Mouse (Mus musculus) stomach, embryonic 14.5 days (tissue): ENCODE results near the gene Wfs1. TPM values are rescaled to one million over a fixed set of nuclear protein-coding genes. Genes with fewer than 3 reads are reported as not detected.
A peak's percentile ranks its signal among the peaks of the same experiment; 100 is the strongest.

Experiments used
- ATAC-seq: fragments of 200-750 bp; cut with Nextera tagmentation; 2 replicates; pipeline ENCODE4 v1.8.0; 2017; ENCODE audit warnings: low read depth, moderate TSS enrichment; ENCODE audit not compliant: insufficient number of reproducible peaks, insufficient read depth, low FRiP score
- H3K27ac ChIP-seq: fragments of 300-500 bp; sonication (generic); 2 replicates; pipeline ENCODE4 v1.5.1; 2014; ENCODE audit warnings: mild to moderate bottlenecking, low read length, moderate library complexity, mixed read lengths
- H3K27me3 ChIP-seq: fragments of 300-500 bp; sonication (generic); 2 replicates; pipeline ENCODE4 v1.6.1; 2014; ENCODE audit warnings: low read length, control low read depth, mixed read lengths; ENCODE audit not compliant: control insufficient read depth, insufficient read depth
- H3K36me3 ChIP-seq: fragments of 300-500 bp; sonication (generic); 2 replicates; pipeline ENCODE4 v1.6.1; 2014; ENCODE audit warnings: mild to moderate bottlenecking, control low read depth, low read length, moderate library complexity, mixed read lengths; ENCODE audit not compliant: control insufficient read depth, insufficient read depth
- H3K4me1 ChIP-seq: fragments of 300-500 bp; sonication (generic); 2 replicates; pipeline ENCODE4 v1.6.1; 2014; ENCODE audit warnings: low read length, control low read depth, mixed read lengths; ENCODE audit not compliant: control insufficient read depth, insufficient read depth
- H3K4me2 ChIP-seq: fragments of 300-500 bp; sonication (generic); replicated peaks from 2 replicates; pipeline ENCODE4 v1.6.1; 2014; ENCODE audit warnings: low read depth, low read length, control low read depth
- H3K4me3 ChIP-seq: fragments of 300-500 bp; sonication (generic); 2 replicates; pipeline ENCODE4 v1.5.1; 2014; ENCODE audit warnings: low read depth, low read length, control low read depth
- H3K9ac ChIP-seq: fragments of 300-500 bp; sonication (generic); replicated peaks from 2 replicates; pipeline ENCODE4 v1.6.1; 2014; ENCODE audit warnings: low read depth, mild to moderate bottlenecking, control low read depth, low read length, moderate library complexity, mixed read lengths
- H3K9me3 ChIP-seq: fragments of 300-500 bp; sonication (generic); 2 replicates; pipeline ENCODE4 v1.6.1; 2016; ENCODE audit warnings: low read depth, low read length, control low read depth; ENCODE audit not compliant: control insufficient read depth
- WGBS: fragments of 180-500 bp; shearing (Covaris S2); extraction: QIAGEN DNeasy Blood & Tissue Kit; methylation state at CpG from one replicate; pipeline ENCODE4 v1.1.7; 2014; 5-methylcytosine and 5-hydroxymethylcytosine counted together
- polyA plus RNA-seq: library from polyadenylated mRNA; unstranded; fragments of >200 nt; fragmentation: Nextera tagmentation; extraction: Ambion mirVana; gene quantifications from 2 replicates; pipeline ENCODE4 v1.2.1, GENCODE M21; 2014

The Wfs1 gene
- polyA plus RNA-seq, 1 experiment from 2014 or later: 9.4 TPM

DNA sequence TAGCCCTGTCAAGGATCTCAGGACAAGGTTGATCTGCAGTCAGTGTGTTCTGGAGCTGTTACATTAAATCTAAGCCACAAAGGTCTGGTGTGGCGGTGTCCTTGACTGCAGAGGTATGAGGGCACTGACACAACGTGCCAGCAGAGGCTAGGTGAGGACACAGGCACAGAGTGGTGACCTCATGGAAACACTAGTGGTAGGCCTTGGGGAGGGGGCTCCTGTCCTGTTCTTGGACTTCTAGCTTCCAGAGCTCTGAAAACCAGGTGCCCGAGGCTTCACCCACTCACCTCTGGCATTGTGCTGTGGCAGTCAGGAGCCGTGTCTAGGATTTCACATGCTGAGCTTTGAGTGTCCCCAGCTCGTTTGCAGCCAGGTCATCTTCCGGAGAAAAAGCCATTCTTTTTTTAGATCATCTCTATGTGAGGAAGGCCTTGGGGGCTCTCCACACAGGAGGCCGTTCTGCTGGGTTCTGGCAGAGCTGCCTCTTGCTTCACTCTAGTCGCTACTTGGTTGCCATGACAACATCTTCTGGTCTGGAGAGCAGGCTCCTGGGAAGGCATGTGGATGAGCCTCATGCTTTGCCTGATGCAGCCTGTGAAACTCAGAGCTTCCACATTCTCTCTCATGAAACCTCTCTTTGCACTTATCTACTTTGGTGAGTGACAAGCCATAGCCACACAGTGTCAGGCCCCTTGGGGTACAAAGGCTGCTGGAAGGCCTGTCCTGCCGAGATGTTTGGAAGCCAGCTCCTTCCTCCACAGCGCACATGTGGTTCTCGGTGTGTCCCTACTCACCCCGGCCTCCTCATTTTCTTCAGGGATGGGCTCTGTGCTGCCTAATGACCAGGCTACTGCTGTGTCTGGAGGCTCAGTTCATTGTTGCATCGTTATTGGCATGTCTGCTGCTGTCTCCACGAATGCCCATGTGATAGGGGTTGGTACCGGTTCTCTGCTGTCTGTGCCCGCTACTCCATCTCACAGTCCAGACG, 53.2 kb downstream of the Wfs1 start:
- ATAC-seq: no peak
- no peaks in the 10 kb centered on the region for H3K4me1 ChIP-seq
- H3K36me3 ChIP-seq: no peaks in the 10 kb centered on the region
- no peaks in the 10 kb centered on the region for H3K27me3 ChIP-seq
- H3K4me2 ChIP-seq: no peak overlapping the region
- no peak overlapping the region for H3K27ac ChIP-seq
- H3K9ac ChIP-seq: no peak overlapping the region
- no peak overlapping the region for H3K4me3 ChIP-seq
- WGBS: 68% methylated on average over 17 of the region's 17 CpGs
- no peaks in the 10 kb centered on the region for H3K9me3 ChIP-seq

DNA sequence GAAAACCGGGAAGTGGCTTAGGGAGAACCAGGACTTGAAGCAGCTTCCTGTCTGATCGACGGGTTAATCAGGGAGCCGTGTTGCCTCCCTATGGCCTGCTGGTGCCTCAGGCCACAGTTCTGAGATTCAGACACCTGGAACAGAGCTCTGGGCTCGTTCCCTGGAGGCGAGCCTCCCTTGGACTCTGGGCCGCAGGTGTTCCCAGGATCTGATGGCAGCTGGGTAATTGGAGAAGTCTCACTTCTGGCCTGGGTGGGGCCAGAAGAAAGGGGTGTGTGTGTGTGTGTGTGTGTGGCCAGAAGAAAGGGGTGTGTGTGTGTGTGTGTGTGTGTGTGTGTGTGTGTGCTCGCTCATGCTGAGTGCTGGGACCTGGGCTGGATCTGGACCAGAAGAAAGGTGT, 55.6 kb downstream of the Wfs1 start:
- no peaks in the 10 kb centered on the region for H3K4me1 ChIP-seq
- H3K27me3 ChIP-seq: no peaks in the 10 kb centered on the region
- H3K27ac ChIP-seq: no peak overlapping the region
- H3K4me3 ChIP-seq: no peak overlapping the region
- ATAC-seq: peak; percentile 39
- H3K9ac ChIP-seq: no peak overlapping the region
- H3K4me2 ChIP-seq: no peak overlapping the region
- 57% methylated on average over 8 of the region's 8 CpGs for WGBS
- no peaks in the 10 kb centered on the region for H3K36me3 ChIP-seq
- no peaks in the 10 kb centered on the region for H3K9me3 ChIP-seq

DNA sequence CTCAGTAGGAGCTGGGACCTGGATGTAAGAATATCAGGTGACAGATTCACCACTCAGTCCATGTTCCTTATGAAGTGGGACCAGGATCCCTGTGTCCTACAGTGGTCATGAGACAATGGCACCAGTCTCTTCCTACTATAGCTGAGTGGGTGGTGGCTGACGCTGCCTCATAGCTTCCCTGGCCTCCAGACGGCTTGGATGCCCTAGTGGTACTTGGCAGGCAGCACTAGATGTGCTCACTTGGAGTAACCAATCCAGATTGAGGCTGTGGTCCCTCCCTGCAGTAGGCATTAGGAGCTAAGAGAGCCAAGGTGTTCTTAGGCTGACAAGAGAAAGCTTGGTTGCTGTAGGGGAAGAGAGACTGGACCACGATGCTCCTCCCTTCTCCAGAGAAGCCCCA, 59.6 kb downstream of the Wfs1 start:
- ATAC-seq: no peak
- H3K9me3 ChIP-seq: no peaks in the 10 kb centered on the region
- 77% methylated on average over 3 of the region's 3 CpGs for WGBS
- H3K4me1 ChIP-seq: no peaks in the 10 kb centered on the region
- no peak overlapping the region for H3K27ac ChIP-seq
- no peaks in the 10 kb centered on the region for H3K36me3 ChIP-seq
- H3K9ac ChIP-seq: no peak overlapping the region
- H3K4me3 ChIP-seq: no peak overlapping the region
- H3K27me3 ChIP-seq: no peaks in the 10 kb centered on the region
- no peak overlapping the region for H3K4me2 ChIP-seq

DNA sequence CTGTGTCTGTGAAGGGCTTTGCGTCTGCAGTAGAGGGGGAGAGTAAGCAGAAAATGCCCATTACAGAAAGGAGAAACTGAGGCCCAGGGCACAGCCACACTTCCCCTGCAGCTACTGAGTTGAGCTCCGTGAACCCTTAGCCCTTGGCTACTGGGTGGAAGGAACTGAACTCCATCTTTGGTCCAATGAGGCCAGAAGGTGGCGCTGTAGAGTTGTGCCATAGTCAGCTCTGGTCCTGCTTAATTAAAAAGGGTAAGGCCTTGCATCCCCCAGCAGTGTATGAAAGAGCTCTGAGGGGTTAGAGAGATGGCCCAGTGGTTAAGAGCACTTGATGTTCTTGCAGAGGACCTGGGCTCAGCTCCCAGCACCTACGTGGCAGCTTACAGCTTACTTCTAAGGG, 60.3 kb downstream of the Wfs1 start:
- no peaks in the 10 kb centered on the region for H3K27me3 ChIP-seq
- H3K9me3 ChIP-seq: no peaks in the 10 kb centered on the region
- H3K36me3 ChIP-seq: no peaks in the 10 kb centered on the region
- no peak overlapping the region for H3K9ac ChIP-seq
- H3K4me3 ChIP-seq: no peak overlapping the region
- H3K27ac ChIP-seq: no peak overlapping the region
- no peak for ATAC-seq
- no peak overlapping the region for H3K4me2 ChIP-seq
- no peaks in the 10 kb centered on the region for H3K4me1 ChIP-seq
- WGBS: 56% methylated on average over 4 of the region's 4 CpGs

DNA sequence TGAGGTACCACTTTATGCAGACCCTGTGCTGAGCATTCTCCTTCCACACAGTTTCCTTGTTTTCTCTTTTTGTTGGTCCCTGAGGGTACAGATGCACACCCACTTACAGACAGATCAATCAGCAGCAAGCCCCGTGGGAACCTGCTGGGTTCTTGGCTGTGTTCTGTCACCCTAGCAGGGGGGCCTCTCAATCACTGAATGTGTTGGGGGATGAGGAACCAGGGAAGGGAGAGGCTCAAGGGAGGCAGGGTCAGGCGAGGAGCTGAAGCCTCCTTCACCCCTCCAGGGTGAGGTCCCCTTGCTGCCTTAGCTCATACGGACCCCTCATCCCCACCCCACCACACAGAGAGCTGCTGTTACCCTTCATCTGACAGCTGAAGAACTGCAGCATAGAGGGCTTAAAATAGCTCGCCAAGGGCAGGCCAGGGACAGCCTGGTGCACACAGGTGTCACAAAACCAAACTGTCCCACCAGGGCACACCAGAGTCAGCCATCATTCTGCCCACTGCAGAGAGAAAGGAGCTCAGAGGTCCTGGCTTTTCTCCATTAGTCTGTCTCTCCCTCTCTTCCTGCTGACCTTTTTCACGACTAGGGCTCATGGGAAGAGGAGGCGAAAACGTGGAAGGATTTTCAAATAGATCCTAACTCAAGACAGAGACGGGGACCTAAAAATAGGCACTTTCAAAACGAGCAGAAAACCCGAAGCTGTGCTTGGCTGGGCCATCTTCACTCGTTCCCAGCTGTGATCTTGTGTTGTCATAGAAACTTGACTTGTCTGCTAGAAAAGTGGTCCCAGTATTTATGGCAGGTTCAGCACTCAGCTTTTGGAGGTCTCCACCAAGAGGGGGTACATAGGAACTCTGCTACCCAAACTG, 64.9 kb downstream of the Wfs1 start:
- no peak overlapping the region for H3K4me3 ChIP-seq
- H3K9ac ChIP-seq: no peak overlapping the region
- no peak overlapping the region for H3K27ac ChIP-seq
- no peak for ATAC-seq
- no peaks in the 10 kb centered on the region for H3K36me3 ChIP-seq
- WGBS: 31% methylated on average over 11 of the region's 11 CpGs
- no peaks in the 10 kb centered on the region for H3K4me1 ChIP-seq
- H3K27me3 ChIP-seq: no peaks in the 10 kb centered on the region
- no peaks in the 10 kb centered on the region for H3K9me3 ChIP-seq
- H3K4me2 ChIP-seq: no peak overlapping the region

DNA sequence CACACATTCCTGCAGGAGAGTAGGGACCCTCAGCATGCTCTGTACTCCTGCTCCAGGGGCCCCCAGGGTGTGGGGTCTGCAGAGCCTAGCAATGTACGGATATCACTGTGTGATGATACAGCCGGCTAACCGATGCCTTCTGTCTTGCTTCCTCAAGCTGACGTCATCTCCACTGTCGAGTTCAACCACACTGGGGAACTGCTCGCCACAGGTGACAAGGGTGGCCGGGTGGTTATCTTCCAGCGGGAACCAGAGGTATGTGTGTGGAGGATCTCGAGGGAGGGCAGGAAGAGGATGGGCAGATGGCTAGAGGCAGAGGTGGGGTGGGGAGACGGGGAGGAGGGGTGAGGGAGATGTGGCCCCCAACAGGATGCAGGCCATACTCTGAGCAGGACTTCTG, 66.2 kb downstream of the Wfs1 start:
- ATAC-seq: no peak
- no peak overlapping the region for H3K4me3 ChIP-seq
- H3K4me1 ChIP-seq: no peaks in the 10 kb centered on the region
- no peaks in the 10 kb centered on the region for H3K27me3 ChIP-seq
- no peaks in the 10 kb centered on the region for H3K36me3 ChIP-seq
- H3K9me3 ChIP-seq: no peaks in the 10 kb centered on the region
- 74% methylated on average over 10 of the region's 10 CpGs for WGBS
- H3K27ac ChIP-seq: no peak overlapping the region
- H3K9ac ChIP-seq: no peak overlapping the region
- H3K4me2 ChIP-seq: no peak overlapping the region

DNA sequence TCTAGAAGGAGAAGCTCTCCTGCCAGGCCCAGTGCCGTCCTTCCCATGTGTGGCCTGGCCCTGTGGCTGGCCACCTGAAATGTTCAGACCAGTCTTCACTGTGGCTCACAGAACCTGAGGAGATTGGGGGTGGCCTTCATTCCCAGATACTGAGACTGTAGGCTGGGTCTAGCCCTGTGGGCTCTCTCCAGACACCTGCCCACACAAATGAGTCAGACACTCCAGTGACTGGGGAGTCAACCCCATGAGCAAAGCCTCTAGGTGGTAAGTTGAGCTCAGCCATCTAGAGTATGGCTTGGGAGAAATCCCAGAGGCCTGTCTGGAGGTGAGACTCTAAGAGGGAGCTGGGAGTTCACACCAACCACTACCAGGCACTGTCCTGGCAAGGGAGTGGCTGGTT, 67.1 kb downstream of the Wfs1 start:
- 91% methylated on average over 1 of the region's 1 CpGs for WGBS
- Histone ChIP-seq H3K9me3 (no peaks in the 10 kb centered on the region), H3K27me3 (no peaks in the 10 kb centered on the region), H3K4me2 (no peak overlapping the region), H3K4me1 (no peaks in the 10 kb centered on the region), H3K4me3 (no peak overlapping the region), H3K9ac (no peak overlapping the region), H3K27ac (no peak overlapping the region), H3K36me3 (no peaks in the 10 kb centered on the region)
- no peak for ATAC-seq

DNA sequence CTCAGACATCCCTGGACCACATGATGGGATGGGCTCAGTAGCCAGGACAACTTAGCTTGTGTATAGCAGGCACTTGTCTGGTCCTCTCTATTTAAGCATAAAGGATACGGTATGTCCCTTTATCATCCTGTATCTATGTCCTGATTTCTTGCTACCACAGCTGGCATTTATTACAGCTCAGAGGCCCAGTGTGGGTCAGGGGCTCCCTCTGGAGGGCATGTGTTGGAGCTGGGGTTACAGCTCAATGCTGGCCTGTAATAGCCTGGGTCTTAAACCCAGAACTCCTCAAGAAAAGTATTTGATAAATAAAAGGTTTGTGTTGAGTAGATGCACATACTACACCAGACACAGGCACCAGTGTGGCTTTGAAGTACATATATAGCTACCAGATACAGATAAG, 68.9 kb downstream of the Wfs1 start:
- no peak for ATAC-seq
- WGBS: 51% methylated on average over 1 of the region's 1 CpGs

More for the DNA sequence above, 68.9 kb downstream of the Wfs1 start:
- H3K4me1 ChIP-seq: no peaks in the 10 kb centered on the region
- no peaks in the 10 kb centered on the region for H3K9me3 ChIP-seq
- H3K27me3 ChIP-seq: no peaks in the 10 kb centered on the region
- H3K27ac ChIP-seq: no peak overlapping the region
- no peak overlapping the region for H3K4me3 ChIP-seq
- H3K9ac ChIP-seq: no peak overlapping the region
- H3K36me3 ChIP-seq: no peaks in the 10 kb centered on the region
- H3K4me2 ChIP-seq: no peak overlapping the region
